Mouse (Mus musculus) frontal cortex, adult 2 months (tissue): Measurements from ENCODE around the gene Deup1. TPM values are rescaled to one million over a fixed set of nuclear protein-coding genes. Genes with fewer than 3 reads are reported as not detected.
"Not testable (repeated sequence)": the region's sequence is repeated elsewhere in the genome, so short reads cannot be mapped to it uniquely, and the experiment has no call there.

ENCODE experiments used
- DNase-seq, 2 experiments: peaks; one replicate each; pipeline ENCODE4 v3.0.0; 2022; ENCODE audit warnings: low spot score in 1 of 2; ENCODE audit errors: extremely low spot score in 1 of 2
- polyA plus RNA-seq: library from polyadenylated mRNA; depleted of rRNA; stranded (reverse); fragments of >200 nt; gene quantifications from 2 replicates; pipeline ENCODE4 v1.2.3, GENCODE M21; 2012

Deup1 gene
- polyA plus RNA-seq, 1 experiment, result 0.08 TPM

DNA sequence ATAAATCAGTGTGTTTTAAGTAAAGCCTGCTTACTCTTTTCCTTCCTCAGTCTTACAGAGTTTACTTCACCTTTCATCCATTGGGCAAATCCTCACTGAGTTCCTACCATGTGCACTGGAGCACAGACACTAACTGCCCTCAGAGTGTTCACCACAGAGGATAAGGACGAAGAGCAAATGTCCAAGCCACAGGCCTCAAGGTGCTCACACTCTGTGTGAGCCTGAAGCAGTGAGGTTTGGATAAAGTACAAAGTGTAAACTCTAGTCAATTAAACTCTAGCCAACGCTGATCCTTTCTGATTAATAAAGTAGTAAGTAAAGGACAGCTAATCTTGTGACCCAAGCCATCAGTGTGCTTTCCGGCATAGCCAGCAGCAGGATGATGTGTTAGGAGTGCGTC is 33.6 kb downstream of the Deup1 start:
- DNase-seq, result no peak

- DNase-seq, result no peak
Measured at GRCm38 (mm10) chr9:15587157-15587854, 40.4 kb downstream of the Deup1 start.

DNA sequence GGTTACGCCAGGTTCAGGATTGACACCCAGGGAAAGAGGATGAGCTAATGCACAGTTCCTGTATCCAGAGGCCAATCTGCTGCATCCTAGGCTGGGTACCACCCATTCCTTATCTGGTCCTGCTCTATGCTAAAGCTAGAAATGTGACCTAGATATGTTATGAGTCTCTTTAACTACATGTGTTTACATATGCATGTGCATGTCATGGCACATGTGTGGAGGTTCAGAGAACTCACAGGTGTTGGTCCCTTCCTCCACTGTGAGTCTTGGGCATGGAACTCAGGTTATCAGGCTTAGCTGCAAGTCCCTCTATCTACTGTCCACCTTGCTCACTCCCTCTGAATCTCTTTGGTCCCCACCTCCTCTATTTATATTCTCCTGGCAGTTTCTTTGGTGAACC is 41.8 kb downstream of the Deup1 start:
- DNase-seq, result no peak

DNA sequence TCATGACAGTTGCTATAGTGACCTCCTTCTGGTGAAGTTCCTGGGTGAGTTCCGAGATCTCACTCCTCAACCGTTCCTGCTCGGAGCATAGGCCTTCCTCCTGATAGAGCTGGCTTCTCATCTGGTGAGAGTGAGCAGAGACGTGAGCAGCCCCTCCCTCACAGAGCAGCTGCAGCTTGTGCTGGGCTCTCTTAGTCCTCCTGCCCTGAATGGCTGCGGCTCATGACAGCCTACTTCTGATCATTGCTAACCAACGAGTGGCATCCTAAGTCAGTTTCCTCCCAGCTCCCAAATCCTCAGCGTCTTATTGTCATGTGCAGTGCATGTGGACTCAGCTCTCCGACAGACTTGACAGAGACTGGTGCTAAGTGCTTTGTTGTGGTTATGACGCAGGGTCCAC is 43.5 kb downstream of the Deup1 start:
- DNase-seq, result no peak

DNA sequence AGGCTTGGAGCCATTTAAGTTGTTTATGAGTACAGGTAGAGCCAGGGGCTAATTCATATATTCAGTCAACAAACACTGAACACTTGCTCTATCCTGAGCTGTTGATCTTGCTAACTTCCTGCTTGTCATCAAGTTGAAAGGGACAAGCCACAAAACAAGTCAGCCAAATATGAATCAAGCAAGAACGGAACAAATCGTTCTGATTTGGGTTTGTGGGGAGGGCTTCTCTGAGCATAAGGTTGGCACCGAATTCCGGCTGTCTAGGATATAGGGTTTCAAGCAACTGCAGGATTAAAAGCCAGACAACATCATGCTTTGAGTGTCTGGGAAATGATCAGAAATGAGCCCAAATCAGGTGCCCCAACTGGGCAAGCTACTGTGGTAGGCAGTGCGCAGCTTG is 45.7 kb downstream of the Deup1 start:
- DNase-seq, result no peak

DNA sequence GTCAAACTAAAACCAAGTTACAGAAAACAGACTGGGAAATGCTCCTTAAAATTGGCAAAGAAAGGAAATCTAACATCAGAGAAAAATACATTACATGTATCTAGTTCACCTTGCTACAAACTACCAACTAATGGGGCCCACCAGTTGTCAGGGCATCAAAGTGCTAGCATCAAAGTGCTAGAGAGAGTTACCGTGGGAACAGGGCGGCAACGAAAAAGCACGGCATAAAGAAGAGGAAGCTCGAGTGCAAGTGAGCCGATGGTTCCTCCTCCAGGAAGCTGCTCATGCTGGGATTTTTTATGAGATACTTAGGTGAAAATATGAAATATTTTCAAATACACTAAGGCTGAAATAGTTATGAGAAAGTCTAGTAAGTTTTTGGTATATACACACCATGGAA is 47.6 kb downstream of the Deup1 start:
- no peak for DNase-seq

DNA sequence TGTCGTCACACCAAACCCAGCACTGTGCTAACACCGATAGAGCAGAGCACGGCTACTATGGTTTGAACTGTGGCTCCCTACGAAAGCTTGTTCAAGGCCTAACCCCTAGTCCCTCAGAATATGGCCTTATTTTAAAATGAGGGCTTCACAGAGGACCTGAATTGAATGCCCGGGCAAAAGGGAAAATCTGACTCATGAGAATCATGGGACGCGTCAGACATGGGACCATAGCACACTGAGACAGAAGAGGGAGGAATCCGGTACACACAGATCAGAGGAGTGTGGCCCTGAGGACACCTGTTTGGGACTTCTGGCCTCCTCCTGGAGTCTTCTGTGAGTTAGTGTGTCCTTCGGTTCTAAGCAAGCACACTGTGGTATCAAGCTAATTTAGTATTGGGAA is 48.8 kb downstream of the Deup1 start:
- DNase-seq, result no peak

GRCm38 (mm10) chr9:15578427-15578826 is 49.3 kb downstream of the Deup1 start:
- DNase-seq, result no peak

- DNase-seq, result no peak
Measured at GRCm38 (mm10) chr9:15574750-15575454, 52.8 kb downstream of the Deup1 start.

GRCm38 (mm10) chr9:15562353-15562752 is 65.4 kb downstream of the Deup1 start:
- no peak for DNase-seq

- no peak for DNase-seq
Measured at GRCm38 (mm10) chr9:15560451-15560850, 67.3 kb downstream of the Deup1 start.

DNA sequence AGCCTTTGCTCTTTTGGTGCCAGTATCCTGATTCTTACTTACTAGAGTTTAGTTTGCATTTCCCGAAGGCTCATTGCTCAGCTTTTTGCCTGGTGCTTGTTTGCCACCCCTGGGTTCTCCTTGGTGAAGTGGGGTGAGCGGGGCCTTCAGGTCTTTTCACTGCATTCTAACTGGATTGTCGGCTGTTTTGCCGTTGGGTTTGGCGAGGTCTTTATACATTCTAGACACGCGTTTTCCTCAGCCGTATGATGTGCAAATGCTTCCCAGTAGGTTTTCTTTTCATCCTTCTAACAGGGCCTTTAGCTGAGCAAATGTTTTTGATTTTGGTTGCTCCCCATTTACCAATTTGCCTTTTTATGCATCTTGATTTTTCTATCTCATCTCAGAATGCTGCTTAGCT is 74.4 kb downstream of the Deup1 start:
- no peak for DNase-seq

DNA sequence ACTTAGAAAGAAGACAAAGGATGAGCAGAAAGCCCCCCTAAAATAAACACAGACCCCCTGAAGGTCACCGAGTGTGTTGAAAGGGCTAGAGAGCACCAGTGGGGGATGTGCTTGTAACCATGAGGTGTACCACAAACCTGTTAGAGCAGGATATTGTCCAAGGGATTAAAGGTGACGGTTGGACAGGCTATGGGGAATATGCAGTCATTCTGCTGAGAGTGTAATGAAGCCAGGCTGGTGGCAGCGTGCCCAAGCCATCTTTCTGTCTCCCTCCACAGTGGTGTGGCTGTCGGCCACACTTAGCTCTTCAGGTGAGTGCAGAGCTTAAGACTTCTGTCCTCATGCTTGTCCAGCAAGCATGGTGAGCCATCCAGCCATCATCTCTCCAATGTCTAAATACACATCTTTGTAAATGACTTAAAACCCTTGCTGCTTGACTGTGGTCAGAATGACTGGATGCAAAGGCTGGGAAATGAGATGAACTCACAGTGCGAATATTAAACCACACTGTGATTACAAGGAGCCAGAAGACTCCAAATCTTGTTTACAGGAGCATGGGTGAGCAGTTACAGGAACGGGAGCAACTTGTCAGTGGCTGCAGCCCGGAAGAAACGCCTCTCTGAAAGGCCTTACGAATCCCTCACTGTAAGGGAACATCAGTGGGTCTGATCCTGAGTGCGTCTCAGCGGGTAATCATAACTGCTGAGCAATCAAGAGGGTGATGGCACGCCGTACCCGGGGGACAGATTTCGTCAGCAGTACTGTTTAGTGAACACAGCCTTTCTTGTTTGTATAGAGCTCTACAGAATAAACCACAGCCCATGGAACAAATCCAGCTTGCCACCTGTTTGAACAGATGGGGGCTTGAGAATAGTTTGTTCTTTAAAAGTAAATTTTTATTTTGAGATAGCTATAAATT is 75.5 kb downstream of the Deup1 start:
- DNase-seq, result no peak

- not testable (repeated sequence) for DNase-seq
Measured at GRCm38 (mm10) chr9:15551073-15551472, 76.7 kb downstream of the Deup1 start.

DNA sequence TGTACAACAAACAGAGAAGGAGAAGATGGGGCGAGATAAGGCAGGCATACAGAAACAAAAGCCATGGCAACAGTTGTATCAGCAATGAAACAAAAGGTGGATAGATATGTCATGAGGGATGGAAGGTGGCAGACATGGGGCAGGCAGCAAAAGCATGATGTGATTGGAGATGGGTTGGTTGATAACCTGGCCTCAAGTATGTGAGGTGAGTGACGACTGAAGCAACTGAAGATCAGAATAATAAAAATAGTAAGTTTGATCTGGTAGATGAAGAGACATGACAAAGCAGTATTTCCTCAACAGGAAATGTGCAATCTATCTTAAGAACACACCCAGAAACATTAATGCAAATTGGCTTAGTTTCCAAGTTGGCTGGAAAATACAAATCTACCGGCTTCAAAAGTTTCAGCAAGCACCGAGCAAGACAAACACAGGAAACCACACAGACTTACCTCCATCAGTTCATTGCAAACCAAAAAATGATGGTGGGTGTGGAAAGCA is 77.2 kb downstream of the Deup1 start:
- no peak for DNase-seq

DNA sequence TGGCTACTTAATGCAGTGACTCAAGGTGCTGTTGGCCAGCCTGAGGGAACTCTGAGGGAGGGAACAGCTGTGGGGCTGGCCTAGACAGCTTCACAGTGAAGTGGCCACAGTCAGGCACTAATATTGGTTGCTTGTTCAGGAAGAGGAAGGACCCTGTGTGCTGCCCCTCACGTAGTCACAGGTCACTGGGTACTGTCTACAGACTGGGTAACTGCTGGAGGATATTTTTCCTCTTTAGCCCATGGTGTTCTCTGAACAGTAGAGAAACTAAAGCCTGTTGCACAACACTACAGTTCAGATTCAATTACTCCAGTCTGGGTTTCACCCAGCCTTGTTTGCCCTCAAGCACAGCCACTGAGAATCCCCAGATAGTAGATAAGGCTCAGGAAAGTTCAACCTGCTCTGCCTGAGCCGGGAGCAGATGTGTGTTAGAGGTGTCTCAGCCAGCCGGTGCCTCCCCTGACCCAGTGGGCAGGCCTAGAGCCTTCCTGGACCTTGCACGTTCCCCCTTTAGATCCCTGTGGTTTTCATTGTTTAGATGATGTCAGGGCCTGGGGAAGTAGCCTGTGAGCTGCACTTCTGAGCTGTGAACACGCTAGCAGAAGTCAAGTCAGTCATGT is 85.9 kb downstream of the Deup1 start:
- DNase-seq, result no peak

DNA sequence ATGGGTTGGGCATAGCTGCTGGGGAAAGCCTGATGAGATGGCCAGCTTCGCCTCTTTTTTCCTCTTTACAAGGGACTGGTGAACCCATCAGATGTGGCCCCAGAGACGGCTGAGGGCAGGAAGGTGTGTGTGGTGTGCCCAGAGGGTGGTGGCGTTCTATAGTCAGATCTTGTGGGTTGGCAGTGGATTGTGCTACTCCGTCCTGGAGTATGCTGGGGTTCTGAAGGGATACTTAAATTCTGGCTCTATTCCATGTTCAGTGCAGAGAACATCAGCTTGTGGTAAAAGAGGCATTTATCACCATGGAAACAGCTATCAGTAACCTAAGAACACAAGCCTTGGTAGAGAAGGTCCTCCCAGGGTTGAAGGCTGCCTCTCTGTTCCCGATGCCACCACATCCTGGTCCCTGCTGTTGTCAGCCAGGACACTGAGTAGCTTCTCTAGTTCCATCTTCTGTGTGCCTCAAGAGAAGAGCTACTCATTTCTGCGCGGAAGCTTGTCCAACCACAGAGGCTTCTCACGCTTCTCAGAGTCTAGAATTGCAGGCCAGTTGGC is 88.7 kb downstream of the Deup1 start:
- no peak for DNase-seq

DNA sequence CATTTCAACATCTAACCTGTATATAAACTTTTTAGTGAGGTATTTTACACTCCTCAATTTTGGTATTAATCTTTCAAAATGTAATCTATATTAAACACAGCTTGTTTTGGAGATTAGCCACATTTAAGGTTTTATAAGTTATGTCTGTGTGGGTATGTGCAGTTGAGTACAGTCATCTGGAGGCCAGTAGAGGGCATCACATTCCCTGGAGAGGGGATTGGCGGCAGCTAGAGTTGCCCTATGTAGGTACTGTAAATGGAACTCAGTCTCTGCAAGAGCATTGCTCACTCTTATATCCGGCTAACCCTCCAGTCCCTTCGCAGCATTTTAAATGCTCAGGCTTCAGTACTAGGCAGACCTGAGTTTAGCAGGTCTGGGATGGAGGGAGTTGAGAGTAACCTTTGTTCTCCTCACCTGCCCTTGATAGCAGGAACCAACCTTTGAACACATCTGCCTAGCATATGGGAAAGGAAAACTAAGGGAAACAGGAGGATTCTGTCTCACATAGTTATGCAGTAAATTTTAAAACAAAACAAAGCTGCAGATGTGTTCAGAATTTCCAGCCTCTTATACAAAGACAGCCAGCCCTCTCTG is 90.2 kb downstream of the Deup1 start:
- DNase-seq, result no peak

GRCm38 (mm10) chr9:15536861-15537426 is 90.8 kb downstream of the Deup1 start:
- DNase-seq, result no peak

DNA sequence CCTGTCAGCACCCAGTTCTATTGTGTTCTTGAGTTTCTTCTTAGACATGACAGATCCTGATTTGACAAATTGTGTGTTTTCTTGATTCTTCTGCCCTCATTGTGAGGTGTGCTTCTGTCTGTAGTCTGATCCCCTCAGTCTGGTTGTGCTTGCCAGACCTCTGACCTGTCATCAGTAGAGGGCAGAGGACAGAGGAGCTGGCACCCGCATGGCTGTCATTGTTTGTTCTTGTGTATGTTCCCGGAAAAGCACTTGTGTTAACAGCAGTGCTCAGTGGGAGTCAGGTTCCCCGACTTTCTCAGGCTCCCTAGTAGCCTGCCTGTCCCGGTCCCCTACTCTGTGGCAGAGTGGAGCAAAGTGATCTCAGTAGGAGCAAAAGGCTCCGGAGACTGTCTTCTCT is 92.3 kb downstream of the Deup1 start:
- DNase-seq, result no peak
